Mouse (Mus musculus) cerebellum, adult 8-10 months (tissue): ENCODE measurements around the gene Ildr1.

Source experiments
- DNase-seq: peaks from one replicate; pipeline ENCODE4 v3.0.0; 2022

The Ildr1 gene

DNA sequence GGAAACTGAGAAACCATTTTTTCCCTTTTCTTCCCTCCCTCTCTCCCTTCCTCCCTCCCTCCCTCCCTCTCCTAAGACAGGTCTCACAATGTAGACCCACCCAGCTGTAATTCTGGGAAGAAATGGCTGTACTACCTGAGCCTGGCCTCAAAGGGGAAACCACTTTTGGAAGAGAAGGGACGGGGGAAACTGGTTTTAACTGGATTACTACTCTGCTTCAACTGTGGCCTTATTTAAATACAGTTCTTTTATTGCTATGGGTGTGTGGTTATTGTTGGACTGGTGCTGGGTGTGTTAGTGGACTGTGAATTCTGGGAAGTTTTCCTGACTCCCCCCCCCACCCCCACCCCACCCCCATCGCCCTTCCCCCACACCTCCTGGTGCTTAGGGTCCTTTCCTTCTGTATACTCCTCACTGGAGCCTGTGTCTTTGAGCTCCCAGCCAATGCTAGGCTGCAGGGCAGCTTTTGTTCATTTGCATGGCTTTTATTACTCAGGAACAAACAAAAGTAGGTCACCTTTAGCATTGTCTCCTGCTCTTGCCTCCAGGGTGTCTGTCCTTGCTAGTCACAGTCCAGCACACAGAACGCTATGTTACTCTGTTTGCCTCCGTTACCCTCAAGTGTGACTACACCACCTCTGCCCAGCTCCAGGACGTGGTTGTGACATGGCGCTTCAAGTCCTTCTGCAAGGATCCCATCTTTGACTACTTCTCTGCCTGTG is 14.1 kb downstream of the Ildr1 start:
- DNase-seq, result no peak

GRCm38 (mm10) chr16:36708751-36709150 is 15.0 kb downstream of the Ildr1 start:
- DNase-seq, result no peak

- no peak for DNase-seq
Observed at GRCm38 (mm10) chr16:36709405-36709804, 15.6 kb downstream of the Ildr1 start.

GRCm38 (mm10) chr16:36710794-36711193 is 17.0 kb downstream of the Ildr1 start:
- DNase-seq, result no peak

- no peak for DNase-seq
Observed at GRCm38 (mm10) chr16:36711760-36712159, 18.0 kb downstream of the Ildr1 start.

- DNase-seq, result no peak
Observed at GRCm38 (mm10) chr16:36717481-36717880, 23.7 kb downstream of the Ildr1 start.

DNA sequence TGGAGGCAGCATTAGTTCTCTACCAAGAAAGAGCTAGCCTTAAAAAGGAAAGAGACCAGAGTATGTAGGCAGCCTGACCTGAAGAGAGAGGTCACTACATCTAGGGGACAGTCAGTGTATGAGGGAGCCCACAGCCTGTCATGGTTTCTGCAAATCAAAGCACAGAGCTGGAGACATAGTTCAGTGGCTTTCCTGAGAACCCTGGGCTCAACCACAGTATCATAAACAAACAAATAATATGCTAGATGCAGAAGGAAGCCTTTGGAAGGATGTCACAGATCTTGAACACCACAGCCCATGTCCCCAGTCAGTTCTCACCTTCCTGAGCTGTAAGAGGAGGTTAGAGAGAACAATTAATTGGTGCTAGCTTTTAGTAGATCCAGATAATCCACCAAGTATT is 24.9 kb downstream of the Ildr1 start:
- no peak for DNase-seq

GRCm38 (mm10) chr16:36720194-36721055 is 26.6 kb downstream of the Ildr1 start:
- no peak for DNase-seq

- DNase-seq, result no peak
Observed at GRCm38 (mm10) chr16:36722739-36723138, 29.0 kb downstream of the Ildr1 start.

GRCm38 (mm10) chr16:36723880-36724443 is 30.2 kb downstream of the Ildr1 start:
- no peak for DNase-seq

GRCm38 (mm10) chr16:36728959-36729358 is 35.2 kb downstream of the Ildr1 start:
- DNase-seq, result no peak

GRCm38 (mm10) chr16:36732572-36732971 is 38.8 kb downstream of the Ildr1 start:
- DNase-seq, result no peak

GRCm38 (mm10) chr16:36733827-36734226 is 40.0 kb downstream of the Ildr1 start:
- DNase-seq, result no peak

DNA sequence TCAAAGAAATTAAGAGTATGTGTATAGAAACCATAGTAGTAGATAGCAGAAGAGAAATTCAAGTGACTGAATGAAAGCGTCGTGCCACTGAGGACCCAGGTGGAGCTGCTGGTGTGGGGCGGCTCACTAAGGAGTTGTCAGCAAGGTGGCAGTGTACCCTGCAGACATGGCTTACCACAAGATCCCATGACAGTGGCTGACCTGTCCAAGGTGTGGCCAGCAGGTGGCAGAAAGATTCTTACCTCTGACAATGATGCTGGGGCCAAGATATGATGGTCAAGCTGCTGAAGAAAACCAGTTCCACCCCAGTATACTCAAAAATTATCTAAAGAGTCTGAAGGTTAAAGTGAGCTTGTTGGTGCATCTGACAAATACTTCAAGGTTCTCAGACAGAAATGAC is 41.6 kb downstream of the Ildr1 start:
- no peak for DNase-seq

DNA sequence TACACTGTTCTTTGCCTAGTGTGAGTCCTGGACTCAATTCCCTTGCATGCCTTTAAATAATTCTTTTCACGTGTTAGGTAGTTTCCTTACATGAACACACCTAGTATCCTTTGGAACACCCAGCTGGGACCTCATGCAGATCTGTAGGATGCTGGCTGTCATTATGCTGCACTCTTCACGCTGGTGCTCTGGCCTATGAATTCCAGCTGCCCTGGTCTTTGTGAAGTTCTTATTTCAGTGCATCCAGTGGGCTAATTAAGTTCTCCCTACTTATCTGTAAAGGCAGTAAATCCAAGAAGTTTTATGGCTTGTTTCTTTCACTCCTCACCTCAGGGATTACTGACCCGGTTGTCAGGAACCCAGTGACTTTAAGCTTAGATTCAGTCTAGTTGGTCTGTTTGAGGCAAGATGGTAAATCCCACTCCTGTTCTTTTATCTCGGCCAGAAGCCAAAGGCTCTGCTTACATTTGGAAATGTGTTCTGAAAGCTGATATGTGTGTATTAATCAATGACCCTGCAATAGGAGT is 45.7 kb downstream of the Ildr1 start:
- DNase-seq, result no peak

DNA sequence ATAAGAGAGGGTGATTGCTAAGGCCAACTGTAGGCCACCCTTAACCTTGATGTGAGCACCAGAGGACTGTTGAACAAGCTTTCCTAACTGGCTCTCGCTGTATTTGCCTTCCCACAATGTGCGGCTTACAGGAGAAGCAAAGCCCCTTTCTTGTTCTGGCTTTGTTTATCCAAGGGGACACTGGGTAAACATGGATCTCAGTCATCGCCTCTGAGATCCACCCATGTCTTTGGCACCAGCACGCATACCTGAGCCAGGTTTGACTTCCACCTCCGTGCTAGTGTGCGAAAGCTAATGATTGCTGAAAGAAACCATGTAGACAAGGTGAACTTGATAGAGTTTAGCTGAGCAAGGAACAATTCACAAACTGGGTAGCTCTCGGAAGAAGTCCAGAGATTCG is 49.8 kb downstream of the Ildr1 start:
- DNase-seq, result no peak

DNA sequence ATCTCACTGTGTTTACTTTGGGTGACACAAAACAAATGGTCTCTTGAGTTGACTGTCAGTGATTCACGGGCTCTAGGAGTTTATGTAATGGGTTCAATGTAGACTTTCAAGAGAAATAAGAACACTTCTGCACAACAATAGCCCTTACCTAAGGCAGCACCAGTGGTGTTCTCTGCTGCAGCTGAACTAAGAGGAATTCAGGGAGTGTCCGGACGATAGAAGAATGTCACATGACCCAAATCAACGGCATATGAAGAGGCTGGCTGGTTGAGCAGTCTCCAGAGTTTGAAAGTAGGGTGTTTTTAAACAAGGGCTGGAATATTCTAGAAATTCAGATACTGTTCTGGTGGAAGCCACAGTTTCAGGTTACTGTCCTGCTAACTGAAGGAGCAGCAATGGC is 53.3 kb downstream of the Ildr1 start:
- DNase-seq, result no peak

DNA sequence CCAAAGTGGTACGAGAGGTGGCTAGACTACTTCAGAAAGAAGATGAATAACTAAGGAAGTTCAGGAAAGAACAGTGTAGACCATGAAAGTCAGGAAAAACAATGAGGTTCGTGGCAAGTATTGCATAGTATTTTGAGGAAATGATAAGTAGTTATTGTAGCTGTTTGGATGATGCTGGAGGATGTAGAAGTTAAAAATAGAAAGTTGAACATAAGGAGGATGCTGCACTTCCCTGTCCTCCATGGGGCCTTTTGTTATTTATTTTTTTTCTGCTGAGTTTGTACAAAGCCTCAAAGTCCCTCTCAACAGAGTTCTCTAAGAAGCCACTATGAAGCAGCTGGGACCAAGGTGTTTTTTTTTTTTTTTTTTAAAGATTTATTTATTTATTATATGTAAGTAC is 54.0 kb downstream of the Ildr1 start:
- no peak for DNase-seq

DNA sequence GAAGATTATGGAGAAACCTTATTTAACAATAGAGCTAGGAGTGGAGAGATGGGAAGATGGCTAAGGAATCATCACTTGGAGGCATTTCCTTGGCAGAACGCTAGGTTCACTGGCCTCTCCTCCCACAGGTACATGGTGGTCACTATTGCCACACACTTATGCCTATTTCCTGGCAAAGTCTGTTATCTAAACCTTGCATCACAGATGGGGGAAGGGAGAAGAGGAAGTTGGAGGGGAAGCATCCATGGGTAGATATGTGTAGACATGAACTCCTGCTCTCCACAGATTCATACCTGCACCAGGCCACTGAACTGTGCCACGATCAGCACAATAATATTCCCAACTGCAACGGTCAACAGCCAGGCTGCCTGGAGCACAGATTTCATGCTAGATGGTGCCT is 58.2 kb downstream of the Ildr1 start:
- DNase-seq, result no peak

GRCm38 (mm10) chr16:36770191-36770771 is 76.5 kb downstream of the Ildr1 start:
- no peak for DNase-seq

- DNase-seq, result no peak
Observed at GRCm38 (mm10) chr16:36770830-36771229, 77.1 kb downstream of the Ildr1 start.

DNA sequence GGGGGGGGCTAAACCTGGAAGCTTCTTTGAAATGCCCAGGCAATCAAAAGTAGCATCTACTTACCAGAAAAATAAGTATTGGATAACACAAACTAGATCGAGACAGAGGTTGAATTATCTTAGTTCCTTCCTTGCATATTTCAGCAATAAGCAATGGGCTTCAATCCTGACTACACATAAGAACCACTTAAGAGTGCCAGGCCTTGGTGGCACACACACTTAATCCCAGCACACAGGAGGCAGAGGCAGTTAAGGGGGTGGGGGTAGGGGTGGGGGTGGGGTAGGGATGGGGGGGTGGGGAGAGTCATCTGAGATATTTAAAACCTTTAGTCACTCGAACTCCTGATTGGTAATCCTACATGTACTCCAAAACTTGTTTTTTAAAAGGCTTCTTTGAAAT is 77.5 kb downstream of the Ildr1 start:
- no peak for DNase-seq

- DNase-seq, result no peak
Observed at GRCm38 (mm10) chr16:36771703-36772102, 77.9 kb downstream of the Ildr1 start.
